Mouse (Mus musculus) heart, postnatal 14 days (tissue): ENCODE data around the gene Ube2g2. TPM values are rescaled to one million over a fixed set of nuclear protein-coding genes. Genes with fewer than 3 reads are reported as not detected.
A peak's percentile ranks its signal among the peaks of the same experiment; 100 is the strongest.

Experiments
- DNase-seq, 2 experiments: peaks; one replicate each; pipeline ENCODE4 v3.0.0; 2021 to 2022
- intact Hi-C: fragments of 180-260 bp; cut with DNase I; formaldehyde crosslinking; loops from one replicate; pipeline ENCODE4 v1.15.1; 2025
- total RNA-seq, 2 experiments: library from RNA; stranded (reverse); gene quantifications; 2 replicates each; pipeline ENCODE4 v1.2.3; 2021

Ube2g2 gene
- total RNA-seq, 2 experiments from 2014 or later = 59.2 to 60.6 TPM

GRCm38 (mm10) chr10:77605368-77605767, 16.7 kb upstream of the Ube2g2 start:
- intact Hi-C loops = no loop called here
- peak in 1 of 2 experiments; percentile 40 for DNase-seq

- peak; percentile 98 to 99 for DNase-seq
- intact Hi-C loops = no loop called here
Observed at GRCm38 (mm10) chr10:77605908-77606826, 15.9 kb upstream of the Ube2g2 start, which contains the start of the genes Sumo3 and Gm49325. TSS of gene Sumo3 (plus strand) at chr10:77606097. TSS of gene Gm49325 (plus strand) at chr10:77606197.

- no peak for DNase-seq
- intact Hi-C loops = no loop called here
Observed at GRCm38 (mm10) chr10:77606855-77607254, 15.2 kb upstream of the Ube2g2 start.

GRCm38 (mm10) chr10:77607441-77607840, 14.6 kb upstream of the Ube2g2 start:
- intact Hi-C loops = no loop called here
- DNase-seq = no peak

GRCm38 (mm10) chr10:77608589-77608988, 13.5 kb upstream of the Ube2g2 start:
- no peak for DNase-seq
- intact Hi-C loops = no loop called here

GRCm38 (mm10) chr10:77610221-77610961, 11.7 kb upstream of the Ube2g2 start:
- intact Hi-C loops = no loop called here
- DNase-seq = no peak

GRCm38 (mm10) chr10:77613409-77613808, 8.7 kb upstream of the Ube2g2 start:
- intact Hi-C loops = no loop called here
- peak; percentile 57 to 63 for DNase-seq

- intact Hi-C loops = no loop called here
- no peak for DNase-seq
Observed at GRCm38 (mm10) chr10:77615647-77616046, 6.4 kb upstream of the Ube2g2 start.

GRCm38 (mm10) chr10:77616166-77616565, 5.9 kb upstream of the Ube2g2 start:
- DNase-seq = no peak
- intact Hi-C loops = no loop called here

- no peak for DNase-seq
- intact Hi-C loops = no loop called here
Observed at GRCm38 (mm10) chr10:77616926-77617325, 5.1 kb upstream of the Ube2g2 start.

- intact Hi-C loops = loop anchor here (5.0 to 10.0 kb wide), 2 partner anchors 39 to 543 kb away; partner anchors contain the start of genes D10Jhu81e and Pttg1ip
- no peak for DNase-seq
Observed at GRCm38 (mm10) chr10:77621546-77621945, 529 bp upstream of the Ube2g2 start.

DNA sequence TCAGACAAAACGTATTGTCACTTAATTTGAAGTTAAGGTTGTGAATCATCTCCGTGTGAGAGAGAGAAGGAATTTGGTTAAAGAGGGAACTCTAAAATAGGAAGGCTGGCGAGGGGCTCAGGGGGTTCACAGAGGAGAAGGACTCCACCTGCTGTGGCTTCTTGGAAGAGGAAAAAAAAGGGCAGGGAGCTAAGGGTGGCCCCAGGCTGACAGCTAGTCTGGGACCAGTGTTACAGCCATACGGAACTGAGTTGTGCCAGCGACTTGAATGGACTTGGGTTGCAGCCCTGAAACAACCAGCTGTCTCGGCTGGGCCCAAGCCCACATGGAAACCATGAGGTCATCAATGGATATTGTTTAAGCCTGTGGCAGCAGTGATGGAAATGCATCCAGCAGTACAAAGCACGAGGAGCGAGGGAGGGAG, 1.0 kb downstream of the Ube2g2 start:
- intact Hi-C loops = loop anchor here (2.0 to 10.0 kb wide), 3 partner anchors 41 to 542 kb away; partner anchors contain the start of genes D10Jhu81e and Pttg1ip
- peak; percentile 70 to 71 for DNase-seq

- intact Hi-C loops = loop anchor here (2.0 to 10.0 kb wide), 3 partner anchors 42 to 541 kb away; partner anchors contain the start of genes D10Jhu81e and Pttg1ip
- no peak for DNase-seq
Observed at GRCm38 (mm10) chr10:77623639-77624400, 1.7 kb downstream of the Ube2g2 start.

- peak; percentile 62 to 70 for DNase-seq
- intact Hi-C loops = loop anchor here (5.0 to 10.0 kb wide), 2 partner anchors 42 to 540 kb away; partner anchors contain the start of genes D10Jhu81e and Pttg1ip
Observed at GRCm38 (mm10) chr10:77624570-77624995, 2.5 kb downstream of the Ube2g2 start.

GRCm38 (mm10) chr10:77626036-77626435, 4.0 kb downstream of the Ube2g2 start:
- DNase-seq = peak in 1 of 2 experiments; percentile 38
- intact Hi-C loops = loop anchor here (2.0 to 10.0 kb wide), 3 partner anchors 191 to 539 kb away; partner anchors contain the start of gene D10Jhu81e

DNA sequence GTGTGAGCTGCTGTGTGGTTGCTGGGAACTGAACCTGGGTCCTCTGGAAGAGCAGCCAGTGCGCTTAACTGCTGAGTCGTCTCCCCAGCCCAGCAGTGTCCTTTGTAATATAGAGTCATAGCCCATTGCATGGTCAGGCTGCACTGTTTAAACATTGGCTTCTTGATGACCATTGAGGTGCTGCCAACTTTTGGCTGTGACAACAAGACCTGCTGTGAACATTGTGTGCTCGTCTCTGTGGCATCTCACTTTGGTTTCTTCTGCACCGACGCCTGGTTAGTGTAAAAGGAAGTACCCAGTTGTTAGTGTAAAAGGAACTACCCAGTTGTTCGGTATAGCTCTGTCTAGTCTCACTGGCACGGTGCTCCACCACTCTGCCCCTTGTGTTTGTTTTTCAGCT, 4.5 kb downstream of the Ube2g2 start:
- no peak for DNase-seq
- intact Hi-C loops = loop anchor here (2.0 to 10.0 kb wide), 3 partner anchors 191 to 538 kb away; partner anchors contain the start of gene D10Jhu81e

DNA sequence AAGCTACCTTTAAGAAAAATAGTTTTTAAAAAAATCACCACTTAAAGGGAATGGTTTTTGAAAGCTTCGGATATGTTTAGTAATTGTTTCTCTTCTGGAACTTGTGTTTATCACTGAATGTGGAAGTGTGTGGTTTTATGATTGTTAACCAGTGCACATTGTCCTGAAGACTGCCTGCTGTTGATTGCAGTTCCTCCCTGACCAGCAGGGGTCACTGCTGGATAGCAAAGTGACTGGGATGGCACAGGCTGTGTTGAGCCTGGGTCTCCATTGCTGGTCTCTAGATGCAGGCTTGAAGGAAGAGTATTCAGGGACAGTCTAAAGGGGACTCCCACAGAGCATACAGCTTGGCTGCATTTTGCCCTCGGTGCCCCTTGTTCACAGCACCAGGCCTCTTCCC, 5.4 kb downstream of the Ube2g2 start:
- intact Hi-C loops = loop anchor here (1.0 to 10.0 kb wide), 4 partner anchors 190 to 537 kb away; partner anchors contain the start of gene D10Jhu81e
- peak; percentile 88 to 91 for DNase-seq

GRCm38 (mm10) chr10:77629163-77629562, 7.1 kb downstream of the Ube2g2 start:
- intact Hi-C loops = loop anchor here (5.0 to 10.0 kb wide), 2 partner anchors 188 to 536 kb away; partner anchors contain the start of gene D10Jhu81e
- DNase-seq = no peak

- no peak for DNase-seq
- intact Hi-C loops = loop anchor here (5.0 to 10.0 kb wide), 3 partner anchors 97 to 535 kb away; partner anchors contain the start of genes D10Jhu81e and Gm10100
Observed at GRCm38 (mm10) chr10:77629970-77630369, 7.9 kb downstream of the Ube2g2 start.
